Mouse (Mus musculus) splenic B cell, adult 2 months (primary cell): ENCODE measurements around the gene Spata48.
A peak's percentile ranks its signal among the peaks of the same experiment; 100 is the strongest.

ENCODE experiments used
- DNase-seq: peaks from one replicate; pipeline ENCODE4 v3.0.0-alpha.2; 2011; ENCODE audit warnings: low read depth, low spot score
- H3K27me3 ChIP-seq: 2 replicates; pipeline ENCODE4 v1.6.1; 2012; ENCODE audit warnings: mild to moderate bottlenecking, low read length, moderate library complexity, mixed read lengths; ENCODE audit not compliant: control insufficient read depth, poor library complexity, insufficient read depth, severe bottlenecking
- H3K36me3 ChIP-seq: 2 replicates; pipeline ENCODE4 v1.6.1; 2012; ENCODE audit warnings: mild to moderate bottlenecking, low read length, moderate library complexity, mixed read lengths; ENCODE audit not compliant: control insufficient read depth, poor library complexity, insufficient read depth, severe bottlenecking

Gene Spata48

DNA sequence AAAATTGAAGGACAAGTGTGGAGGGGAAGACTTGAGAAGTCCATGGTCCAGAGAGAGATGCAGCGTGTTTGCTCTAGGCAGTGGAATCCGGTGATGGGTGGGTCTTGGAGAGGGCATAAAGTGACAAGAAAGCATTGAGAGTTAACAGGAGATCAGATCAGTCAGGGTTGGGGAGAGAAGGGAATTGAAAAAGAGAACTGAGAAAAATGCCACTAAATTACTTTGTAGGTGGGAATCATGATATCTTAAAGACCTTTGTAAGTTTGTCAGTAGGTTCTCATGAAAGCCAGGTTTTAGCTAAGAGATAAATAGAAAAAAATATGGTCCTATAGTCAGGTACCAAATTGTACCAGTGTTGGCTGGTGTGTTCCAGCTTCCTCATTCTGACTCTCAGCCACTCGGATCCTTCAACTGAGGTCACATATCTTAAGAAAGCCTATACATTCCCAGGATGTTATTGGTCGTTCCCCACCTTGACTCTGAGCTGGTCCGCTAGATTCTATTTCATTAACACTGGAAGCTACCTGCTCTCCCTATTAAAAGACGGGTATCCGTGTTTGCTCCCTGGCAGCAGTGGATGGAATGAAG is 97.3 kb downstream of the Spata48 start:
- Histone ChIP-seq H3K27me3 (no peaks in the 10 kb centered on the region), H3K36me3 (no peaks in the 10 kb centered on the region)
- DNase-seq: no peak

DNA sequence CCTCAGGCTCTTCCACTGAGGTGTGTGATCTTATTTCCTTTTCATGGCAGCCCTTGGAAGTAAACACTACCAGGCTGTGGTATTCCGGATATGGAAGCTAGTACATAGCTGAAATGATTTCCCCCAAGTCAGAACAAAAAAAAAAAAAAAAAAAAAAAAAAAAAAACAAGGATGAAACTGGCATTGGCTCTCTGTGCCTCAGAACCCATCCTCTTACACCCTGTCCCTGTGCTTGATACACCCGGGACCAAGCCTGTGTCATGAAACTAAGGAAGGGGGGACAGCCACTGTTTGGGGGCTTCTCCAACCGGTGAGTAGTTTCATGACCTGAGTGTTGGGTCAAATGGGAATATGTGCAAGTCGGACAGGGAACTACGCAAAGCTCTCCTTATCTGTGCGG is 99.2 kb downstream of the Spata48 start:
- no peaks in the 10 kb centered on the region for H3K27me3 ChIP-seq
- no peak for DNase-seq
- no peaks in the 10 kb centered on the region for H3K36me3 ChIP-seq

DNA sequence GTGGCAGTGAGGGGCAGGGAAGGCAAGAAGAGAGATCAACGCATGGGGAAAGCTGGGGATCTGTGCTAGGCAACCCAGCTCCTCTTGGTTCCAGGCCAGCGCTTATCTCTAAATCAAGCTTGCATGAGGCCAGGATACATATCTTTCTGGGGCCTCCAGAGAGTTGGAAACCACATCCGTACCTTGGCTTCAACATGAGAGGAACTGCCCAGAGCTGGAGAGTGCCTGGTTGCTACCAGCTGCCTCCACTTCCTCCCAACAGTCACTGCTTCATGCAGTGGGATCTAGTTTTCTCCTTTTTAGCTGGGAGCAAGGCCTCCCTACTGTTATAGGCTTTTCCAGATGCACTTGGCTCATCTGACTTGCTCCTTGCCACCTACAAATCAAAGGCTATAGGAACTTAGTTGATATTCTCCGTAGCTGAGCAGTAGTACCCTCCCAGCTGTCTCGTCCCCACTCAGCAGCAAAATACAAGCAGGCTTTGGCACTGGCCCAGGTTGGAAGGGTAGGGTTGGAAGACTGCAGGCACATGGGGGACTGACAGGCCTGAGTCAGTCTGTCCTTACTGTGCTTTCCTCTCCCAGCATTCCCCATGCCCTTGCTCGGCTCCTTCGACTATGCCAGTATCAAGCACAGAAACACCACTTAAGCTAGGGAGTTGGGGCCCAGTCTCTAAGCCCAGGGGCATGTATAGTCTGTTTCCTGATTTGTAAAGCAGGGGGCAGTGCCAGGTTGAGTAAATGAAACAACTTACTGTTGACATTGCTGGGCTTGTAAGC is 102.6 kb downstream of the Spata48 start:
- DNase-seq: peak; percentile 67
- no peaks in the 10 kb centered on the region; the same call in 1 of the 2 replicates for H3K36me3 ChIP-seq
- no peaks in the 10 kb centered on the region for H3K27me3 ChIP-seq
